Mouse (Mus musculus): ENCODE data around the gene Slc25a25.
"Not testable (repeated sequence)": the region's sequence is repeated elsewhere in the genome, so short reads cannot be mapped to it uniquely, and the experiment has no call there.

Slc25a25 gene

GRCm38 (mm10) chr2:32450881-32451844, at the start of gene Slc25a25:
Gene Slc25a25 (minus strand): TSS chr2:32451445.
- Histone ChIP-seq H3K4me1 (replicated peaks; ENCODE audit: low read depth, low read length) (peaks cover 73% of the 10 kb centered on the region), H3K9me3 (ENCODE audit: low read length) (no peaks in the 10 kb centered on the region), H3K36me3 (ENCODE audit: insufficient read depth, low read length) (peaks cover 30% of the 10 kb centered on the region), H3K27me3 (ENCODE audit: insufficient read depth, low read length) (peaks cover 15% of the 10 kb centered on the region), H3K4me3 (replicated peaks; ENCODE audit: low read length) (peak within 1 kb of the TSS; percentile 86)
- TF ChIP-seq CTCF (conservative IDR thresholded peaks at IDR 0.05; ENCODE audit: low read length) (no peak), POU5F1 (IDR thresholded peaks at IDR 0.05; ENCODE audit: borderline replicate concordance, low read length) (no peak), NANOG (IDR thresholded peaks at IDR 0.05; ENCODE audit: borderline replicate concordance, low read length) (no peak)

DNA sequence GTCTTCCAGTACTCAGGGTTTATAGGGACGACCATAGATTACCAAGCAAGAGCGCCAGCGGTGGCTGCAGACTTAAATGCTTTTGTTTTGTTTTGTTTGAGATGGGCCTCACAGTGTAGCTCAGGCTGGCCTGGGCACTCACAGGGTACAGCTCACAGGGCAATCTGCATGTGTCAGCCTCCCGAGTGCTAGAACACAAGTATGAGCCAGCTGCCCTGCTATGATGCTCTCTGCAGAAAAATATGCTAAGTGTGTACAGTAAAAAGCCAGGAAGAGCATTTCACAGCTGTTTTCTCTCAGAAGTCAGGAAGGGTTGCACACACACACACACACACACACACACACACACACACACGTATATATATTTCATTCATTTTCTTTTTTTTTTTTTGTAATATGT, 49.2 kb upstream of the Slc25a25 start:
- no peaks in the 10 kb centered on the region for H3K27me3 ChIP-seq (ENCODE audit: insufficient read depth, low read length)
- H3K4me1 ChIP-seq (replicated peaks; ENCODE audit: low read depth, low read length), result peaks cover 36% of the 10 kb centered on the region
- peaks cover 11% of the 10 kb centered on the region for H3K9me3 ChIP-seq (ENCODE audit: low read length)
- no peaks in the 10 kb centered on the region for H3K36me3 ChIP-seq (ENCODE audit: insufficient read depth, low read length)
- H3K4me3 ChIP-seq (replicated peaks; ENCODE audit: low read length), result no peak overlapping the region
- TF ChIP-seq POU5F1 (IDR thresholded peaks at IDR 0.05; ENCODE audit: borderline replicate concordance, low read length) (no peak), NANOG (IDR thresholded peaks at IDR 0.05; ENCODE audit: borderline replicate concordance, low read length) (no peak), CTCF (conservative IDR thresholded peaks at IDR 0.05; ENCODE audit: low read length) (no peak)

- H3K36me3 ChIP-seq (ENCODE audit: insufficient read depth, low read length), result no peaks in the 10 kb centered on the region
- TF ChIP-seq CTCF (conservative IDR thresholded peaks at IDR 0.05; ENCODE audit: low read length) (no peak), NANOG (IDR thresholded peaks at IDR 0.05; ENCODE audit: borderline replicate concordance, low read length) (no peak), POU5F1 (IDR thresholded peaks at IDR 0.05; ENCODE audit: borderline replicate concordance, low read length) (no peak)
- H3K27me3 ChIP-seq (ENCODE audit: insufficient read depth, low read length), result peaks cover 5% of the 10 kb centered on the region; the same call in 1 of the 2 replicates
- no peak overlapping the region for H3K4me3 ChIP-seq (replicated peaks; ENCODE audit: low read length)
- H3K4me1 ChIP-seq (replicated peaks; ENCODE audit: low read depth, low read length), result peaks cover 47% of the 10 kb centered on the region
- H3K9me3 ChIP-seq (ENCODE audit: low read length), result peaks cover 11% of the 10 kb centered on the region
Observed at GRCm38 (mm10) chr2:32499365-32499764, 48.1 kb upstream of the Slc25a25 start.

DNA sequence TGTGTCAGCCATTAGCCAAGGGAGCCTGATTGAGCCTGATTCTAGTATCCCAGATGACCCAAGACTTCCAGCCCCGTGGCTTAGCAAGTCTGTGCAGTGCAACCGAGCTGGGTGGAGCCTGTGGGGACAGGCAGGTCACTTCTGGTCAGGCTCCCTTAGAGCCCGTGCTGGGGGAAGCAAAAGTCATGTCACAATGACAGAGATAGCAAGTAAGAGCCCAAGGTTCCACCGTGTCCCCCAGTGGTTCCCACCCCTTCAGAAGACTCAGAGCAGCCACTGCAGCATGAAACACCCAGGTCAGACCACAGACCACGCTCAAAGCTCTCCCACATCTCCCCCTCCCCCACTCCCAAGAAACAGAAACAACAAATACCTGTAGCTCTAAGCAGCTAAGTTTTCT, 44.9 kb upstream of the Slc25a25 start:
- no peak for TF ChIP-seq NANOG (IDR thresholded peaks at IDR 0.05; ENCODE audit: borderline replicate concordance, low read length)
- no peak for TF ChIP-seq POU5F1 (IDR thresholded peaks at IDR 0.05; ENCODE audit: borderline replicate concordance, low read length)
- no peak for TF ChIP-seq CTCF (conservative IDR thresholded peaks at IDR 0.05; ENCODE audit: low read length)
- Histone ChIP-seq H3K4me3 (replicated peaks; ENCODE audit: low read length) (no peak overlapping the region), H3K27me3 (ENCODE audit: insufficient read depth, low read length) (peaks cover 5% of the 10 kb centered on the region; the same call in 1 of the 2 replicates), H3K4me1 (replicated peaks; ENCODE audit: low read depth, low read length) (peaks cover 58% of the 10 kb centered on the region), H3K36me3 (ENCODE audit: insufficient read depth, low read length) (no peaks in the 10 kb centered on the region), H3K9me3 (ENCODE audit: low read length) (peaks cover 11% of the 10 kb centered on the region)

- H3K9me3 ChIP-seq (ENCODE audit: low read length), result peaks cover 11% of the 10 kb centered on the region
- peaks cover 56% of the 10 kb centered on the region for H3K4me1 ChIP-seq (replicated peaks; ENCODE audit: low read depth, low read length)
- no peaks in the 10 kb centered on the region for H3K36me3 ChIP-seq (ENCODE audit: insufficient read depth, low read length)
- peak overlapping the region; percentile 53 for H3K4me3 ChIP-seq (replicated peaks; ENCODE audit: low read length)
- TF ChIP-seq NANOG (IDR thresholded peaks at IDR 0.05; ENCODE audit: borderline replicate concordance, low read length) (no peak), CTCF (conservative IDR thresholded peaks at IDR 0.05; ENCODE audit: low read length) (no peak), POU5F1 (IDR thresholded peaks at IDR 0.05; ENCODE audit: borderline replicate concordance, low read length) (no peak)
- H3K27me3 ChIP-seq (ENCODE audit: insufficient read depth, low read length), result peaks cover 5% of the 10 kb centered on the region; the same call in 1 of the 2 replicates
Observed at GRCm38 (mm10) chr2:32495185-32495726, 44.0 kb upstream of the Slc25a25 start.

- TF ChIP-seq POU5F1 (IDR thresholded peaks at IDR 0.05; ENCODE audit: borderline replicate concordance, low read length) (no peak), CTCF (conservative IDR thresholded peaks at IDR 0.05; ENCODE audit: low read length) (no peak), NANOG (IDR thresholded peaks at IDR 0.05; ENCODE audit: borderline replicate concordance, low read length) (no peak)
- Histone ChIP-seq H3K4me1 (replicated peaks; ENCODE audit: low read depth, low read length) (peaks cover 56% of the 10 kb centered on the region), H3K36me3 (ENCODE audit: insufficient read depth, low read length) (no peaks in the 10 kb centered on the region), H3K27me3 (ENCODE audit: insufficient read depth, low read length) (peaks cover 5% of the 10 kb centered on the region; the same call in 1 of the 2 replicates), H3K4me3 (replicated peaks; ENCODE audit: low read length) (0 out of 2 replicates have a peak overlapping the region, but pooled peaks have one; percentile 53), H3K9me3 (ENCODE audit: low read length) (peaks cover 11% of the 10 kb centered on the region)
Observed at GRCm38 (mm10) chr2:32494522-32494921, 43.3 kb upstream of the Slc25a25 start.

DNA sequence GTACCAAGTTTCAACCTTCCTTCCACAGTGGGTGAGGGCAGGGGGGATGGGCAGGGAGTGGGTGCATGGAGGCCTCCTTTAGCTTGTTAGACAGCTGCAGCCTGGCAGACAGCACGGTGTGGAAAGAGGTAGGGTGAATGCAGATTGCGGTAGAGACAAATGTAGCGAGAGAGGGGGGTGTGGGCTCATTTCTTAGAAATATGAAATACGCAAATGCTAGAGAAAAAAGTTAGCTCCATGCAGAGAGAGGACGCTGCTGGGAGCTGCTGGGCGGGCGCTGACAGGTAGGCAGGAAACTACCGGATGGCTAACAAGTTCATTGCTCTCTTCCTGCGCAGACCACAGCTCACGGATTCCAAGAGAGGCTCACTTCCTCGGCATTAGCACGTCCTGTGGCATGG, 42.1 kb upstream of the Slc25a25 start:
- peaks cover 61% of the 10 kb centered on the region for H3K4me1 ChIP-seq (replicated peaks; ENCODE audit: low read depth, low read length)
- no peaks in the 10 kb centered on the region for H3K9me3 ChIP-seq (ENCODE audit: low read length)
- no peak for TF ChIP-seq CTCF (conservative IDR thresholded peaks at IDR 0.05; ENCODE audit: low read length)
- TF ChIP-seq NANOG (IDR thresholded peaks at IDR 0.05; ENCODE audit: borderline replicate concordance, low read length), result no peak
- TF ChIP-seq POU5F1 (IDR thresholded peaks at IDR 0.05; ENCODE audit: borderline replicate concordance, low read length), result no peak
- H3K4me3 ChIP-seq (replicated peaks; ENCODE audit: low read length), result peak overlapping the region; percentile 17; the same call in 1 of the 2 replicates
- H3K27me3 ChIP-seq (ENCODE audit: insufficient read depth, low read length), result peaks cover 5% of the 10 kb centered on the region; the same call in 1 of the 2 replicates
- H3K36me3 ChIP-seq (ENCODE audit: insufficient read depth, low read length), result no peaks in the 10 kb centered on the region

- H3K27me3 ChIP-seq (ENCODE audit: insufficient read depth, low read length), result peaks cover 5% of the 10 kb centered on the region; the same call in 1 of the 2 replicates
Observed at GRCm38 (mm10) chr2:32492661-32493060, 41.4 kb upstream of the Slc25a25 start.

DNA sequence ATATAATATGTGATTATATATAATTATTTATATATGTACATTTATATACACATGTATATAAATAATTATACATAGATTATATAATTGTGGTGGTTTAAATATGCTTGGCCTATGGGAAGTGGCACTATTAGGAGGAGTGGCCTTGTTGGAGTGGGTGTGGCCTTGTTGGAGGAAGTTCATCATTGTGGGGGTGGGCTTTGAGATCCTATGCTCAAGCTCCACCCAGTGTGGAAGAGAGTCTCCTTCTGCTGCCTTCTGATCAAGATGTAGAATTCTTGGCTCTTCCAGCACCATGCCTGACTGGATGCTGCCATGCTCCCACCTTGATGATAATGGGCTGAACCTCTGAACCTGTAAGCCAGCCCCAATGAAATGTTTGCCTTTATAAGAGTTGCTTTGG, 39.5 kb upstream of the Slc25a25 start:
- not testable (repeated sequence) for H3K36me3 ChIP-seq (ENCODE audit: insufficient read depth, low read length); H3K4me3 ChIP-seq (replicated peaks; ENCODE audit: low read length); H3K9me3 ChIP-seq (ENCODE audit: low read length); H3K27me3 ChIP-seq (ENCODE audit: insufficient read depth, low read length)
- H3K4me1 ChIP-seq (replicated peaks; ENCODE audit: low read depth, low read length), result peaks cover 51% of the 10 kb centered on the region

More at GRCm38 (mm10) chr2:32492661-32493060, 41.4 kb upstream of the Slc25a25 start:
- Histone ChIP-seq H3K4me3 (replicated peaks; ENCODE audit: low read length) (no peak overlapping the region; the same call in 1 of the 2 replicates), H3K9me3 (ENCODE audit: low read length) (no peaks in the 10 kb centered on the region), H3K4me1 (replicated peaks; ENCODE audit: low read depth, low read length) (peaks cover 58% of the 10 kb centered on the region), H3K36me3 (ENCODE audit: insufficient read depth, low read length) (no peaks in the 10 kb centered on the region)
- TF ChIP-seq NANOG (IDR thresholded peaks at IDR 0.05; ENCODE audit: borderline replicate concordance, low read length) (no peak), POU5F1 (IDR thresholded peaks at IDR 0.05; ENCODE audit: borderline replicate concordance, low read length) (no peak), CTCF (conservative IDR thresholded peaks at IDR 0.05; ENCODE audit: low read length) (no peak)

Measured in E14TG2a.4 (cell line).